Mouse (Mus musculus) heart, adult 2 months (tissue): ENCODE data around the gene Rps8. TPM values are rescaled to one million over a fixed set of nuclear protein-coding genes. Genes with fewer than 3 reads are reported as not detected.

Experiments used
- DNase-seq, 2 experiments: peaks; one replicate each; pipeline ENCODE4 v3.0.0; 2021
- H3K27ac ChIP-seq: fragments of 200-600 bp; 2 replicates; pipeline ENCODE4 v1.8.1; 2022
- H3K27me3 ChIP-seq: fragments of 200-500 bp; 2 replicates; pipeline ENCODE4 v1.6.1; 2012; ENCODE audit warnings: mild to moderate bottlenecking, low read length, inconsistent platforms, mixed read lengths; ENCODE audit not compliant: control insufficient read depth, insufficient read depth
- H3K36me3 ChIP-seq: fragments of 200-500 bp; 2 replicates; pipeline ENCODE4 v1.6.1; 2012; ENCODE audit warnings: low read length, inconsistent platforms; ENCODE audit not compliant: control insufficient read depth, insufficient read depth
- H3K4me1 ChIP-seq: fragments of 200-500 bp; 2 replicates; pipeline ENCODE4 v1.6.1; 2011; ENCODE audit warnings: low read length; ENCODE audit not compliant: control insufficient read depth, insufficient read depth
- H3K4me3 ChIP-seq: fragments of 200-600 bp; 2 replicates; pipeline ENCODE4 v1.8.1; 2022
- H3K79me2 ChIP-seq: fragments of 200-500 bp; replicated peaks from 2 replicates; pipeline ENCODE4 v1.6.1; 2012; ENCODE audit warnings: mild to moderate bottlenecking, inconsistent platforms, low read length, moderate library complexity, mixed read lengths; ENCODE audit not compliant: control insufficient read depth, insufficient read depth
- H3K9ac ChIP-seq: fragments of 200-500 bp; 2 replicates; pipeline ENCODE4 v1.6.1; 2012; ENCODE audit warnings: low read depth, mild to moderate bottlenecking, control low read depth, inconsistent platforms, low read length, mixed read lengths
- CTCF ChIP-seq: fragments of 200-600 bp; IDR thresholded peaks from 2 replicates; pipeline ENCODE4 v1.8.1; 2022; ENCODE audit warnings: antibody characterized with exemption, mild to moderate bottlenecking, moderate library complexity
- EP300 ChIP-seq: fragments of 200-500 bp; IDR thresholded peaks from 2 replicates; pipeline ENCODE4 v1.6.1; 2011; ENCODE audit warnings: low read depth, low read length, control low read depth; ENCODE audit not compliant: insufficient read depth
- POLR2A ChIP-seq: fragments of 200-500 bp; IDR thresholded peaks from 2 replicates; pipeline ENCODE4 v1.6.1; 2011; ENCODE audit warnings: mild to moderate bottlenecking, low read depth, low read length, control low read depth; ENCODE audit not compliant: insufficient read depth
- WGBS: fragments of 180-500 bp; shearing (Covaris S2); methylation state at CpG from one replicate; pipeline ENCODE4 v1.1.7; 2018; 5-methylcytosine and 5-hydroxymethylcytosine counted together
- intact Hi-C: fragments of 180-260 bp; cut with DNase I; formaldehyde crosslinking; loops from one replicate; pipeline ENCODE4 v1.15.1; 2025
- polyA plus RNA-seq: library from polyadenylated mRNA; depleted of rRNA; stranded (reverse); fragments of >200 nt; gene quantifications from 2 replicates; pipeline ENCODE4 v1.2.3, GENCODE M21; 2012
- total RNA-seq, 2 experiments: library from RNA; stranded (reverse); gene quantifications; 2 replicates each; pipeline ENCODE4 v1.2.3; 2021

The Rps8 gene
- total and polyA plus RNA-seq, 3 experiments, result 315 to 608 (median 553) TPM

- Histone ChIP-seq H3K4me3 (no peak overlapping the region), H3K9ac (no peak overlapping the region), H3K79me2 (no peaks in the 10 kb centered on the region), H3K27me3 (no peaks in the 10 kb centered on the region), H3K36me3 (peaks cover 7% of the 10 kb centered on the region), H3K27ac (no peak overlapping the region), H3K4me1 (peaks cover 3% of the 10 kb centered on the region; the same call in 1 of the 2 replicates)
- 94% methylated on average over 6 of the region's 6 CpGs for WGBS
- TF ChIP-seq CTCF (no peak), EP300 (no peak), POLR2A (no peak)
- intact Hi-C loops, result no loop called here
- DNase-seq, result no peak
Observed at GRCm38 (mm10) chr4:117150212-117150733, 5.8 kb downstream of the Rps8 start.

- TF ChIP-seq POLR2A (no peak), EP300 (no peak), CTCF (no peak)
- peaks cover 7% of the 10 kb centered on the region for H3K36me3 ChIP-seq
- no peaks in the 10 kb centered on the region for H3K79me2 ChIP-seq
- intact Hi-C loops, result no loop called here
- H3K27ac ChIP-seq, result no peak overlapping the region
- H3K27me3 ChIP-seq, result no peaks in the 10 kb centered on the region
- H3K4me3 ChIP-seq, result no peak overlapping the region
- H3K9ac ChIP-seq, result no peak overlapping the region
- no peaks in the 10 kb centered on the region for H3K4me1 ChIP-seq
- 75% methylated on average over 6 of the region's 6 CpGs for WGBS
- DNase-seq, result no peak
Observed at GRCm38 (mm10) chr4:117149291-117150211, 6.5 kb downstream of the Rps8 start.

- no peaks in the 10 kb centered on the region for H3K27me3 ChIP-seq
- H3K9ac ChIP-seq, result no peak overlapping the region
- WGBS, result 74% methylated on average over 24 of the region's 24 CpGs
- DNase-seq, result no peak
- H3K79me2 ChIP-seq, result no peaks in the 10 kb centered on the region
- no peak overlapping the region for H3K27ac ChIP-seq
- no peaks in the 10 kb centered on the region for H3K4me1 ChIP-seq
- H3K36me3 ChIP-seq, result peaks cover 7% of the 10 kb centered on the region
- intact Hi-C loops, result no loop called here
- TF ChIP-seq CTCF, result no peak
- TF ChIP-seq EP300, result no peak
- TF ChIP-seq POLR2A, result no peak
- no peak overlapping the region for H3K4me3 ChIP-seq
Observed at GRCm38 (mm10) chr4:117148815-117149214, 7.2 kb downstream of the Rps8 start.

- no peak for DNase-seq
- intact Hi-C loops, result no loop called here
- Histone ChIP-seq H3K27me3 (no peaks in the 10 kb centered on the region), H3K27ac (no peak overlapping the region), H3K9ac (no peak overlapping the region), H3K4me1 (no peaks in the 10 kb centered on the region), H3K4me3 (no peak overlapping the region), H3K36me3 (peaks cover 3% of the 10 kb centered on the region), H3K79me2 (no peaks in the 10 kb centered on the region)
- 75% methylated on average over 18 of the region's 18 CpGs for WGBS
- TF ChIP-seq EP300 (no peak), POLR2A (no peak), CTCF (no peak)
Observed at GRCm38 (mm10) chr4:117148047-117148713, 7.9 kb downstream of the Rps8 start.

- no peak overlapping the region for H3K9ac ChIP-seq
- H3K27ac ChIP-seq, result no peak overlapping the region
- H3K36me3 ChIP-seq, result no peaks in the 10 kb centered on the region
- intact Hi-C loops, result no loop called here
- DNase-seq, result peak; percentile 79 to 82
- WGBS, result 34% methylated on average over 15 of the region's 15 CpGs
- no peaks in the 10 kb centered on the region for H3K4me1 ChIP-seq
- H3K27me3 ChIP-seq, result no peaks in the 10 kb centered on the region
- peak; percentile 94 for TF ChIP-seq CTCF
- TF ChIP-seq POLR2A, result no peak
- no peak for TF ChIP-seq EP300
- no peaks in the 10 kb centered on the region for H3K79me2 ChIP-seq
- no peak overlapping the region for H3K4me3 ChIP-seq
Observed at GRCm38 (mm10) chr4:117146176-117146575, 9.9 kb downstream of the Rps8 start.
